Mouse (Mus musculus) layer of hippocampus, adult 8-10 months (tissue): ENCODE measurements around the gene Gimap4. TPM values are rescaled to one million over a fixed set of nuclear protein-coding genes. Genes with fewer than 3 reads are reported as not detected.

ENCODE experiments used
- DNase-seq, 2 experiments: peaks; one replicate each; pipeline ENCODE4 v3.0.0; 2022; ENCODE audit warnings: low spot score in 2 of 2
- total RNA-seq, 4 experiments: library from RNA; stranded (reverse); gene quantifications; 2 replicates each; pipeline ENCODE4 v1.2.4; 2022

Gene Gimap4
- total RNA-seq, 4 experiments from 2014 or later: 0.31 to 0.48 TPM; not detected in 2

GRCm38 (mm10) chr6:48700251-48701075 is 16.1 kb downstream of the Gimap4 start:
- DNase-seq: no peak

GRCm38 (mm10) chr6:48702146-48702545 is 17.8 kb downstream of the Gimap4 start:
- DNase-seq: no peak

GRCm38 (mm10) chr6:48702601-48703000 is 18.3 kb downstream of the Gimap4 start:
- DNase-seq: no peak

- DNase-seq: no peak
Observed at GRCm38 (mm10) chr6:48704146-48704545, 19.8 kb downstream of the Gimap4 start.

GRCm38 (mm10) chr6:48706130-48706529 is 21.8 kb downstream of the Gimap4 start:
- DNase-seq: no peak

GRCm38 (mm10) chr6:48718455-48718854 is 34.1 kb downstream of the Gimap4 start, which contains the start of the genes Gm28053 and Gimap7:
Gm28053 (plus strand) TSS chr6:48718607.
Gimap7 (plus strand) TSS chr6:48718621.
- DNase-seq: no peak

GRCm38 (mm10) chr6:48720326-48720725 is 36.0 kb downstream of the Gimap4 start:
- no peak for DNase-seq

- DNase-seq: no peak
Observed at GRCm38 (mm10) chr6:48723468-48723867, 39.1 kb downstream of the Gimap4 start.

- peak in 1 of 2 experiments; percentile 8 for DNase-seq
Observed at GRCm38 (mm10) chr6:48725476-48725875, 41.1 kb downstream of the Gimap4 start.

- no peak for DNase-seq
Observed at GRCm38 (mm10) chr6:48727761-48728160, 43.4 kb downstream of the Gimap4 start.

GRCm38 (mm10) chr6:48732864-48733304 is 48.5 kb downstream of the Gimap4 start:
- no peak for DNase-seq

GRCm38 (mm10) chr6:48733660-48734059 is 49.3 kb downstream of the Gimap4 start:
- DNase-seq: no peak

- DNase-seq: no peak
Observed at GRCm38 (mm10) chr6:48737053-48737452, 52.7 kb downstream of the Gimap4 start.

GRCm38 (mm10) chr6:48737688-48738087 is 53.3 kb downstream of the Gimap4 start:
- DNase-seq: no peak

- no peak for DNase-seq
Observed at GRCm38 (mm10) chr6:48738961-48739779, 54.8 kb downstream of the Gimap4 start, which contains the start of gene Gimap1. Gimap1 (plus strand) TSS chr6:48739054.

GRCm38 (mm10) chr6:48739780-48740055 is 55.4 kb downstream of the Gimap4 start:
- DNase-seq: no peak

- DNase-seq: no peak
Observed at GRCm38 (mm10) chr6:48740501-48741169, 56.3 kb downstream of the Gimap4 start.

- no peak for DNase-seq
Observed at GRCm38 (mm10) chr6:48741273-48741672, 56.9 kb downstream of the Gimap4 start.
